9 mouse cellular contexts compared by ENCODE assay signal in genomic region chr1:51913071-51913814, GRCm38 (mm10). TPM values are rescaled to one million over a fixed set of nuclear protein-coding genes. Genes with fewer than 3 reads are reported as not detected.
DNase-seq lines count a peak whose midpoint lies in the region; ATAC-seq and TF ChIP-seq lines count a peak whose summit lies in the region.
"Had no signal": no experiment of that assay in that cellular context is flagged by ENCODE, and none has a peak within 500 bp of the region (broad histone marks: within the 10 kb centered on the region; RNA-seq: fewer than 3 reads in every experiment).

No protein-coding gene starts in this region.

- no peak overlapping the region for H3K9ac ChIP-seq in heart, embryonic 11.5 days (ENCODE audit: low read depth, low read length)
- no peak overlapping the region for H3K9ac ChIP-seq in forebrain, embryonic 12.5 days
- no peak overlapping the region for H3K9ac ChIP-seq in lung, embryonic 16.5 days (ENCODE audit: low read length)
- H3K9ac ChIP-seq: liver, embryonic 15.5 days had no signal

- no peaks in the 10 kb centered on the region for H3K27me3 ChIP-seq in heart, embryonic 11.5 days (ENCODE audit: control insufficient read depth, insufficient read depth, low read length)
- H3K27me3 ChIP-seq in forebrain, embryonic 12.5 days: no peaks in the 10 kb centered on the region; the same call in 1 of the 2 replicates
- no peaks in the 10 kb centered on the region for H3K27me3 ChIP-seq in lung, embryonic 16.5 days (ENCODE audit: control insufficient read depth, insufficient read depth, low read depth, low read length)
- H3K27me3 ChIP-seq in thymus, adult 2 months (ENCODE audit: control insufficient read depth, insufficient read depth, low read length): no peaks in the 10 kb centered on the region; the same call in 1 of the 2 replicates

- intact Hi-C loops in heart, postnatal 14 days (cut with DNase I): loop anchor here (5.0 kb wide), 1 partner anchor 36 kb away; no protein-coding TSS in a partner anchor

- WGBS in heart, embryonic 11.5 days (ENCODE audit: insufficient replicate concordance): 32% methylated on average over 14 of the region's 14 CpGs
- WGBS in forebrain, embryonic 12.5 days: 65% methylated on average over 14 of the region's 14 CpGs
- whole genome bisulfite sequencing in lung, embryonic 16.5 days: 40% methylated on average over 14 of the region's 14 CpGs
- 91% methylated on average over 14 of the region's 14 CpGs for WGBS in thymus, adult 2 months

- peaks cover 13% of the 10 kb centered on the region for H3K4me1 ChIP-seq in heart, embryonic 11.5 days (ENCODE audit: control insufficient read depth, insufficient read depth, low read length)
- H3K4me1 ChIP-seq in forebrain, embryonic 12.5 days: peaks cover 58% of the 10 kb centered on the region
- H3K4me1 ChIP-seq in lung, embryonic 16.5 days (replicated peaks; ENCODE audit: control insufficient read depth, insufficient read depth, low read length): peaks cover 44% of the 10 kb centered on the region
- no peaks in the 10 kb centered on the region; the same call in 1 of the 2 replicates for H3K4me1 ChIP-seq in thymus, adult 2 months (replicated peaks; ENCODE audit: control insufficient read depth, insufficient read depth, low read length)

- H3K4me2 ChIP-seq in heart, embryonic 11.5 days: peak overlapping the region; percentile 17
- H3K4me2 ChIP-seq in forebrain, embryonic 12.5 days: peak overlapping the region; percentile 74
- H3K4me2 ChIP-seq in lung, embryonic 16.5 days (ENCODE audit: low read depth, low read length): peak overlapping the region; percentile 60
- H3K4me2 ChIP-seq: liver, embryonic 15.5 days had no signal

- no peak for ATAC-seq in heart, embryonic 11.5 days (replicated peaks; ENCODE audit: insufficient number of reproducible peaks, low FRiP score, low TSS enrichment)
- no peak for ATAC-seq in forebrain, embryonic 12.5 days (ENCODE audit: low FRiP score)
- peak; percentile 59 for ATAC-seq in lung, embryonic 16.5 days (ENCODE audit: low read depth)

- H3K36me3 ChIP-seq in heart, embryonic 11.5 days (ENCODE audit: control insufficient read depth, insufficient read depth, low read length): no peaks in the 10 kb centered on the region
- no peaks in the 10 kb centered on the region for H3K36me3 ChIP-seq in forebrain, embryonic 12.5 days (replicated peaks)
- H3K36me3 ChIP-seq in lung, embryonic 16.5 days (ENCODE audit: control insufficient read depth, insufficient read depth, low read length): no peaks in the 10 kb centered on the region
- no peaks in the 10 kb centered on the region for H3K36me3 ChIP-seq in thymus, adult 2 months (ENCODE audit: control insufficient read depth, insufficient read depth, low read length)
- H3K36me3 ChIP-seq: liver, embryonic 15.5 days had no signal

- TF ChIP-seq CTCF in thymus, adult 2 months (IDR thresholded peaks at IDR 0.05; ENCODE audit: borderline replicate concordance, control insufficient read depth, extremely low read depth, insufficient read depth, low read length, poor library complexity): no peak

- TF ChIP-seq POLR2A in thymus, adult 2 months (IDR thresholded peaks at IDR 0.05; ENCODE audit: control insufficient read depth, extremely low read depth, insufficient read depth, low read length, poor library complexity): no peak

- H3K4me3 ChIP-seq in heart, embryonic 11.5 days (ENCODE audit: low read depth, low read length): no peak overlapping the region
- no peak overlapping the region; the same call in 1 of the 2 replicates for H3K4me3 ChIP-seq in forebrain, embryonic 12.5 days (replicated peaks)
- peak overlapping the region; percentile 78 for H3K4me3 ChIP-seq in lung, embryonic 16.5 days (ENCODE audit: low read length)
- no peak overlapping the region for H3K4me3 ChIP-seq in thymus, adult 2 months (ENCODE audit: control insufficient read depth, insufficient read depth, low read length)
- H3K4me3 ChIP-seq: liver, embryonic 15.5 days had no signal

- no peak overlapping the region for H3K27ac ChIP-seq in heart, embryonic 11.5 days (ENCODE audit: low read depth, low read length)
- H3K27ac ChIP-seq in forebrain, embryonic 12.5 days: peak overlapping the region; percentile 31; the same call in 1 of the 2 replicates
- H3K27ac ChIP-seq in lung, embryonic 16.5 days (ENCODE audit: low read length): peak overlapping the region; percentile 65
- no peak overlapping the region for H3K27ac ChIP-seq in thymus, adult 2 months (ENCODE audit: control insufficient read depth, insufficient read depth, low read length)
- H3K27ac ChIP-seq: liver, embryonic 15.5 days had no signal

- no peaks in the 10 kb centered on the region for H3K9me3 ChIP-seq in heart, embryonic 11.5 days (replicated peaks; ENCODE audit: control insufficient read depth, low read length)
- H3K9me3 ChIP-seq in forebrain, embryonic 12.5 days: no peaks in the 10 kb centered on the region
- no peaks in the 10 kb centered on the region for H3K9me3 ChIP-seq in lung, embryonic 16.5 days (ENCODE audit: control insufficient read depth, low read length)
- H3K9me3 ChIP-seq: liver, embryonic 15.5 days had no signal

- DNase-seq in heart, postnatal 14 days: no peak
- DNase-seq in MN1 (ENCODE audit: low spot score): peak; percentile 30
- DNase-seq in thymus, adult 2 months: no peak
- DNase-seq in urinary bladder, adult 2 months (ENCODE audit: low spot score): no peak
- no peak for DNase-seq in ovary, postnatal 10 days (ENCODE audit: low spot score)

RNA-seq across cellular contexts. Expression of gene Myo1b, which starts 2.6 kb away (rescaled TPM):
- polyA plus RNA-seq in heart, embryonic 11.5 days (2014; fragmentation: Nextera tagmentation; extraction: Ambion mirVana): 39.1 and 51.8 TPM in 2 replicates
- total RNA-seq in heart, postnatal 14 days (2021): 10 to 100 TPM; 43.4 to 46.4 TPM
- polyA plus RNA-seq in forebrain, embryonic 12.5 days (2016; fragmentation: Nextera tagmentation; extraction: Ambion mirVana): 114 and 117 TPM in 2 replicates
- polyA plus RNA-seq in lung, embryonic 16.5 days (2015; fragmentation: Nextera tagmentation; extraction: Ambion mirVana): 80.4 and 83.0 TPM in 2 replicates
- 2.2 and 3.3 TPM in 2 replicates for polyA plus RNA-seq in thymus, adult 2 months (2012; rRNA removed)
- polyA plus RNA-seq in urinary bladder, adult 2 months (2012; rRNA removed): 28.2 and 28.9 TPM in 2 replicates

Comparison
In these comparisons a context has a peak if more than half of its experiments do, and no peak if none do; other contexts are left out.
1. H3K27ac ChIP-seq: peak in forebrain, embryonic 12.5 days (single experiment) and lung, embryonic 16.5 days (single experiment); none in heart, embryonic 11.5 days (single experiment) and thymus, adult 2 months (single experiment).
2. H3K4me2 ChIP-seq: peak in every context shown above with its lines; median percentile 74 in forebrain, embryonic 12.5 days; 60 in lung, embryonic 16.5 days; 17 in heart, embryonic 11.5 days.